Mouse (Mus musculus) testis, postnatal 14 days (tissue): ENCODE results near the gene Washc4.
"Not testable (repeated sequence)": the region's sequence is repeated elsewhere in the genome, so short reads cannot be mapped to it uniquely, and the experiment has no call there.

ENCODE experiments used
- DNase-seq: peaks from one replicate; pipeline ENCODE4 v3.0.0; 2021; ENCODE audit warnings: low spot score

Washc4 gene

GRCm38 (mm10) chr10:83543439-83544102 is at the start of gene Washc4:
TSS of gene Washc4 (plus strand) at chr10:83543752.
- peak; percentile 95 for DNase-seq

GRCm38 (mm10) chr10:83497321-83497720 is 46.2 kb upstream of the Washc4 start:
- DNase-seq = no peak

GRCm38 (mm10) chr10:83508962-83509660 is 34.4 kb upstream of the Washc4 start:
- DNase-seq = no peak

- DNase-seq = no peak
Observed at GRCm38 (mm10) chr10:83511304-83511703, 32.2 kb upstream of the Washc4 start.

- DNase-seq = no peak
Observed at GRCm38 (mm10) chr10:83513736-83514135, 29.8 kb upstream of the Washc4 start.

- no peak for DNase-seq
Observed at GRCm38 (mm10) chr10:83520990-83521389, 22.6 kb upstream of the Washc4 start.

- DNase-seq = not testable (repeated sequence)
Observed at GRCm38 (mm10) chr10:83524238-83524637, 19.3 kb upstream of the Washc4 start.

GRCm38 (mm10) chr10:83530384-83530967 is 13.1 kb upstream of the Washc4 start:
- DNase-seq = no peak

- no peak for DNase-seq
Observed at GRCm38 (mm10) chr10:83533258-83533909, 10.2 kb upstream of the Washc4 start.

- DNase-seq = peak; percentile 75
Observed at GRCm38 (mm10) chr10:83533910-83534283, 9.7 kb upstream of the Washc4 start, which contains the start of gene Aldh1l2. TSS of gene Aldh1l2 (minus strand) at chr10:83534140.

GRCm38 (mm10) chr10:83536436-83536835 is 7.1 kb upstream of the Washc4 start:
- no peak for DNase-seq

GRCm38 (mm10) chr10:83539311-83539980 is 4.1 kb upstream of the Washc4 start:
- no peak for DNase-seq

- no peak for DNase-seq
Observed at GRCm38 (mm10) chr10:83540092-83540491, 3.5 kb upstream of the Washc4 start.

GRCm38 (mm10) chr10:83542241-83542640 is 1.3 kb upstream of the Washc4 start:
- DNase-seq = no peak

GRCm38 (mm10) chr10:83544103-83544479 is 539 bp downstream of the Washc4 start:
- no peak for DNase-seq

- no peak for DNase-seq
Observed at GRCm38 (mm10) chr10:83545341-83545740, 1.8 kb downstream of the Washc4 start.

- no peak for DNase-seq
Observed at GRCm38 (mm10) chr10:83563005-83563404, 19.5 kb downstream of the Washc4 start.

- DNase-seq = no peak
Observed at GRCm38 (mm10) chr10:83565449-83566441, 22.2 kb downstream of the Washc4 start.

- no peak for DNase-seq
Observed at GRCm38 (mm10) chr10:83590801-83591200, 47.2 kb downstream of the Washc4 start.

GRCm38 (mm10) chr10:83592616-83593015 is 49.1 kb downstream of the Washc4 start:
- DNase-seq = no peak

GRCm38 (mm10) chr10:83594526-83594925 is 51.0 kb downstream of the Washc4 start:
- no peak for DNase-seq
